Mouse (Mus musculus): ENCODE measurements at regions not wholly inside any gene's neighbourhood (a gene's known extent, or its start where the extent isn't known, plus 50 kb on each side); places are given as distances from the start of the nearest gene placed in this dataset.

DNA sequence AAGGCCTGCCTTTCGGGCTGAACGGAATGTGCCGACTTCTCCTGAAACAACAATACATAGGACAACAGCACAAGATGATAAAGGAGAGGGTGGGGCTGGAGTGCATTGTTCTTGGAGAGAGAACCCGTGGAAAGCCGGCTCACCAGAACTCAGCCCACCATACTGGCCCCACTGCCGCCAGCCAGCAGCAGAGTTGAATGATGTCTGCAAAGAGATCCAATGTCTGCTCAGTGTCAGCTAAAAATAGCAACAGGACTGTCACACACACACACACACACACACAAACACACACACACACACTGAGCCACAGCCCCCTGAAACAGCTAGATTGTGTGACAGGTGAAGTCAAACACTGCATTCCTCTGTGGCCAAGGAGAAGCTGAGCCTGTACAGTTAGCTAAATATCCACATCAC lies 58.9 kb upstream of the Xcl1 start:
- no peak for TF ChIP-seq CTCF (IDR thresholded peaks at IDR 0.05; ENCODE audit: borderline replicate concordance, insufficient read depth, low read length)
- TF ChIP-seq POLR2A (IDR thresholded peaks at IDR 0.05; ENCODE audit: low read depth, low read length): no peak
